Mouse (Mus musculus): ENCODE measurements around the gene Rtl8a. TPM values are rescaled to one million over a fixed set of nuclear protein-coding genes. Genes with fewer than 3 reads are reported as not detected.
A peak's percentile ranks its signal among the peaks of the same experiment; 100 is the strongest.
"Not testable (repeated sequence)": the region's sequence is repeated elsewhere in the genome, so short reads cannot be mapped to it uniquely, and the experiment has no call there.

Rtl8a gene
- total RNA-seq, 2 experiments from 2014 or later, result 259 to 384 TPM

DNA sequence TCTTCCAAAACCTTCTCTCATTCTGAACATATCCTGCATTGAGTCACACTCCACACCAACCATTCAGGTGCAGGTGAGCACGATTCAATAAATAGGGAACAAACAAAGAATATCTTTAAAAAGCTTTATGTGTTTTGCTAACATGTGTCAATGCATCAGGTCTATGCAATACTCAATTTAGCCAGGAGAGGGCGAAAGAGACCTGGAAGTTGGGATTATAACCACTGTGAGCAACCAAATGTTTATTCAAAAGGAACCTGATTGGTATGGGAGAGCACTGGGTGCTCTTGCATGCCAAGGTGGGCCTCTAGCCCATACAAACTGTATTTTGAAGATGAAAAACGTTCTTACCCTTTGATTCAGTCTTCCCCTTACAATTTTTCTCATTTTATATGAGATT lies 32.9 kb downstream of the Rtl8a start:
- intact Hi-C loops (cut with DNase I), result no loop called here
- TF ChIP-seq CTCF (IDR thresholded peaks at IDR 0.05), result peak; percentile 71
- no peak overlapping the region for H3K27ac ChIP-seq
- no peak overlapping the region for H3K4me3 ChIP-seq
- peak; percentile 61 to 70 for DNase-seq (ENCODE audit: extremely low spot score in 1 of 2, low spot score in 2 of 2)

DNA sequence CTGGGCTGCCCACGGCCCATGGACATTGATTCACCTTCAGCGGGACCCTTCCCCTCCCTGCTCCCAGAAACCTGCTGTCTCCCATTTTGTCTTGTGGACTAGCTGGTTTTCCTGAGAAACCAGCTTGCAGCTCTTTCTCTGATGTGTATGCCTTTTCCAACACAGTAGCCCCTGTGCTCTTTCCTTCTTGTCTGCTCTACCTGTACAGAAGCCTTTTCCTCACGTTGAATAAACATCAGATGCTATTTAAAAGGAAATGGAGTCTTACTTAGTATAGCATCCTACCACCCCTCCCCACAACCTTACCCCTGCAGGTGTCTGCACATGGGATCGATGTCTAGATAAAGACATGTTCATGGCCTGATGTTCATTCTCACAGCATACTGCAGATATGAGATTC lies 34.6 kb downstream of the Rtl8a start, which contains the start of gene Gm14597:
TSS of gene Gm14597 (minus strand) at position 101 of the 400 bp plus-strand sequence.
- intact Hi-C loops (cut with DNase I), result loop anchor here (5.0 kb wide), 2 partner anchors 63 to 188 kb away; partner anchors contain the start of genes Rtl8b and Xlr

DNA sequence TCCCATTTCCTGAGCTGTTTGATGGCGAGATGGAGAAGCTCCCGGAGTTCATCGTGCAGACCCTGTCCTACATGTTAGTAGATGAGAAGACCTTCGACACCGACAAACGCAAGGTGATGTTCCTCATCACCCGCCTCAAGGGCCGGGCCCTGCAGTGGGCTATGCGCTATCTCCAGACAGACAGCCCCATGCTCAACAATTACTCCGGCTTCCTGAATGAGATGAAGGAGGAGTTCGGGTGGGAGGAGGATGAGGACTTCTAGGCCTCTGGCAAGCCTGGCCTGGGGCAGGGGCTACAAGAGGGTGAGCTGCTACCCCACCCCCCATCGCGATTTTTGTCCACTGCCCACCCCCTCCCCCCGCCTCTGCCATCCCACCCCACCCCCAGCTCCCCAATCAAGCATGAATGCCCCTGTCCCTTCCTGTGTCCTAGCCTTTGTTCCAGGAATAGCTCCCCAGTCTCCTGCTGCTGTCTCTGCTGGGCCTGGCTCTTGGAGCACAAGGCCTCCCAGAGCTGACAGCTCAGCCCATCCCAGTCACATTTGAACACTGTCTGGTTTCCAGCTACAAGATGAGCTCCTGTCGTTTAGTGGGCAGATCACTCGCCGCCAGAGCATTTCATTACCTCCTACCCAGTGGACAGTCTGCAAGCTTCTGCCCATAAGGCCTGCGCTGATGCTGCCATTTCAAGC lies 35.2 kb downstream of the Rtl8a start:
- DNase-seq (ENCODE audit: extremely low spot score in 1 of 2, low spot score in 2 of 2), result peak; percentile 8 to 16
- Histone ChIP-seq H3K27ac (peak overlapping the region; percentile 93), H3K4me3 (peak overlapping the region; percentile 60)
- no peak for TF ChIP-seq CTCF (IDR thresholded peaks at IDR 0.05)
- intact Hi-C loops (cut with DNase I), result loop anchor here (5.0 kb wide), 2 partner anchors 64 to 189 kb away; partner anchors contain the start of genes Rtl8b and Xlr

More for the DNA sequence above, 34.6 kb downstream of the Rtl8a start, which contains the start of gene Gm14597:
- Histone ChIP-seq H3K4me3 (peak within 1 kb of the TSS; percentile 60), H3K27ac (peak within 1 kb of the TSS; percentile 93)
- not testable (repeated sequence) for DNase-seq (ENCODE audit: extremely low spot score in 1 of 2, low spot score in 2 of 2)

DNA sequence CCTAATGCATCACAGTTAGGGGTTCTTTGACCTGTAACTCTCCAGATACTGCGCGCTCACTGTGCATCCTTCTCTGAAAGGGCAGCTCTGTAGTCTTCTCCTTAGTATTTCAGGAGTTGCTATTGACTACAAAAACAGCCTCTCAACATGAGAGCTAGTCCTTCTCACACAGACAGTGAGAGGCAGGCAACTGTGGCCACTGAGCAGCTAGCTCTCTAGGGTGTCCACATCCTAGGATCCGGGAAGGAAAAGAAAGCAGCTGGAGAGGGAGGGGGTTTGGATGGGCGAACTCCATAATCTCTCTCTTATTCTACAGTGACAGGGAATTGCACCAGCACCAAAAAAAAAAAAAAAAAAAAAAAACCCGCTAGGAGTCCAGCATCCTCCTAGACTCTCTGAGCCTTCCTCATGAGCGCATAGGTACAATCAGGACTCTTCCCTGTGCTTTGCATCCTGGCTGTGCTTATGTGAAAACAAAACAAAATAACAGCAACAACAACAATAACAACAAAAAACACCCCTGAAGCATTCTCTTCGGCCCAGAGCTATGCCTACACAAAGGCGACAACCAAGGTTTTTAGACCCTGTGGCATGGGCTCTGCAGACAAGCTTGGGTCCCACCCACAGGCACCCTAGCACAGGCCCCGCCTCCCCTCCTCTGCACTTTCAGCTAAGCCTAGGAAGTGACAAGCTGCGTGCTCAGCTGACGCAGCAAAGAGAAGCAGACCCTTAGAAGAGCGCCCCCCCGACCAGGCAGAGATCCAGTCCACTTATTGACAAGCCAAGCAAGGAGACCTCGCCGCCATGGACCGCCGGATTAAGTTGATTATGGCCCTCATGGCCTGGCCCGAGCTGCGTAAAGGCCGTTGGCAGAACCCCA lies 36.0 kb downstream of the Rtl8a start, which contains the start of gene Rtl8c:
TSS of gene Rtl8c (plus strand) at position 791 of the 880 bp plus-strand sequence.
- intact Hi-C loops (cut with DNase I), result loop anchor here (5.0 kb wide), 2 partner anchors 65 to 190 kb away; partner anchors contain the start of genes Rtl8b and Xlr
- TF ChIP-seq CTCF (IDR thresholded peaks at IDR 0.05), result no peak; the same call in 1 of the 2 replicates
- DNase-seq (ENCODE audit: extremely low spot score in 1 of 2, low spot score in 2 of 2), result peak; percentile 71 to 76

DNA sequence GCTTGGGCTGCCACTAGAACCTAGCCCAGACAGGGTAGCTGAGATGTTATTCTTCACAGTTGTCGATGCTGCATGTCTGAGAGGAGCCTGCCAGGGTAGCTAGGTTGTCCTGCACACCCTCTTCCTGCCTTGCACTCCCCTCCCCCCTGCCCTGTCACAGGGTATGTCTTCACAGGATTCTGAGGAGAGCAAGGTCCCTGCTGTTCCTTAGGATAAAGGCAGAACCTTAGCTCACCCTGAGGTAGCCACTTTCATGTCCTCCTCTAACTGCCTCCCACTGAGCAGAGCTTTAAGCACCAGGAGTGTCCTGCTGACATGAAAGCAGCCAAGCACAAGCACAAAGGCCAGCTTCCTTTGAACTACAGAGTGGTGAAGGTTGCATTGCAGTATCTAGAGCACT lies 37.3 kb downstream of the Rtl8a start:
- H3K4me3 ChIP-seq; DNase-seq (ENCODE audit: extremely low spot score in 1 of 2, low spot score in 2 of 2); H3K27ac ChIP-seq: not testable (repeated sequence)
- intact Hi-C loops (cut with DNase I), result loop anchor here (5.0 kb wide), 2 partner anchors 66 to 191 kb away; partner anchors contain the start of genes Rtl8b and Xlr

More for the DNA sequence above, 36.0 kb downstream of the Rtl8a start, which contains the start of gene Rtl8c:
- peak within 1 kb of the TSS; percentile 60 for H3K4me3 ChIP-seq
- H3K27ac ChIP-seq, result peak within 1 kb of the TSS; percentile 93

DNA sequence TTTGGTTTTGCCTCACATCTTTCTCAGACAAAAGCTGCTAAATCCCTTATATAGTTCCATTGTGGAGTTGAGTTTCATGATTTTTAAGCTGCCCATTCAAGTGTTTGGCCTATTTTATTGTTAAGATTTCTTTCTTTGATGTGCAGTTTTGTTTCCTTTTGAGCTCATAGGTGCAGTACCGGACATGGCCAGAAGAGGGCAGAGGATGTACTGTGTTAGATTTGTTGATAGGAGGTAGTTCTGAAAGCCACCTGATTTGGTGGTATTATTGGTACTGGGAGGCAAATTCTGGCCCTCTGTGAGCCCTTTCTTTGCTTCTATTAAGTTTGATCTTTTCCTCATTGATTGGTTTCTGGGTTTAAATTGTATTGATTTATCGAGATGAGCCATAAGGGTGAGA lies 43.5 kb downstream of the Rtl8a start:
- intact Hi-C loops (cut with DNase I); H3K4me3 ChIP-seq; H3K27ac ChIP-seq: not testable (repeated sequence)
- TF ChIP-seq CTCF (IDR thresholded peaks at IDR 0.05), result peak; percentile 48
- peak; percentile 13 to 57 for DNase-seq (ENCODE audit: extremely low spot score in 1 of 2, low spot score in 2 of 2)

Other genes starting within 250 kb of the Rtl8a start
- gene Etd, start 208.8 kb downstream of the Rtl8a start, total RNA-seq (2021), result not detected
- 100 to 1,000 TPM; 251 to 262 TPM for gene Rtl8c, start 35.6 kb downstream of the Rtl8a start, total RNA-seq (2021)
- gene Gm14597, start 34.7 kb downstream of the Rtl8a start, total RNA-seq (2021), result not detected
- gene Rtl8b, start 26.7 kb upstream of the Rtl8a start, total RNA-seq (2021), result 100 to 1,000 TPM; 242 to 268 TPM
- under 1 TPM in 1 of 2 experiments, not detected in 1; 0.25 TPM for gene 4930502E18Rik, start 81.1 kb upstream of the Rtl8a start, total RNA-seq (2021)
- gene 1700013H16Rik, start 114.1 kb upstream of the Rtl8a start, total RNA-seq (2021), result not detected
- not detected for gene Zfp36l3, start 132.7 kb upstream of the Rtl8a start, total RNA-seq (2021)
- 1 to 10 TPM; 1.2 TPM for gene Xlr, start 154.0 kb upstream of the Rtl8a start, total RNA-seq (2021)

All from left cerebral cortex, adult 2 months (tissue).